ENCODE assay signal across 9 mouse cellular contexts in the genomic region with DNA sequence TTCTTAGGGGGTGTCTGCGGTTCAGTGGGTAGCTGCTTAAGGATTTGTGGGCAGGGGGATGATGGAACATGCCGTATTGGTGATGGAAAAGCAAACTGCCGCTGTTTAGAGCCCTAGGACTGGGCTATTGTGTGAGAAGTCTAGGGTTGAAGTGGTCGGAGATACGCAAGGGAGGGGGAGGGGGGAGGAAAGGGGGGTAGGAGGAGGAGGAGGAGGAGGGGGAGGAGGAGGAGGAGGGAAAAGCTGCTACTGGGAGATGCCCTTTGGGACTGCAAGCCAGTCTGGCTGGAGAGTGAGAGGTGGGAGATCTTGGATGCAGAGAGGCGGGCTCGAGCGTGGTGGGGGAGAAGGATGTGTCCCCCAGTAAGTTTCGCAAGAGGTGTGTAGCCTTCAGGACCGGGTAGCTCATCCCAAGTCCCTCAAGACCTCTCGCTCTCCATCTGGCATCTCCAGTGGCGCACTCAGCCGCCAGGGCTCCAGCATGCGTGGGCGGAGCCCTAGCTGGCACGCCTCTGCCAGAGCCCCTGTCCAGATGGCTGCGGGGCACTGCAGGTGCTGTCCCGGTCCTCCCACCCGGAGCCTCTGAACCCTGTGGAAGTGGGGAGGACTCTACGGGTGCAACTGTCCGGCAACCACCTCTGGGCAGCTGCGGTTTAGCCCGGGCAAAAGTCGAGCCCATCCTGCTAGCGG. TPM values are rescaled to one million over a fixed set of nuclear protein-coding genes. Genes with fewer than 3 reads are reported as not detected.
DNase-seq lines count a peak whose midpoint lies in the region; ATAC-seq and TF ChIP-seq lines count a peak whose summit lies in the region.
"Had no signal": no experiment of that assay in that cellular context is flagged by ENCODE, and none has a peak within 500 bp of the region (broad histone marks: within the 10 kb centered on the region; RNA-seq: fewer than 3 reads in every experiment).

No protein-coding gene starts in this region.

- H3K4me2 ChIP-seq in forebrain, embryonic 16.5 days (ENCODE audit: low read length) = peak overlapping the region; percentile 74
- H3K4me2 ChIP-seq in hindbrain, embryonic 12.5 days (replicated peaks) = peak overlapping the region; percentile 75

- WGBS in forebrain, embryonic 16.5 days = under 1% methylated on average over 24 of the region's 25 CpGs
- under 1% methylated on average over 25 of the region's 25 CpGs for WGBS in hindbrain, embryonic 12.5 days

- H3K4me1 ChIP-seq in forebrain, embryonic 16.5 days (replicated peaks; ENCODE audit: control insufficient read depth, insufficient read depth, low read length) = peaks cover 39% of the 10 kb centered on the region
- peaks cover 46% of the 10 kb centered on the region for H3K4me1 ChIP-seq in hindbrain, embryonic 12.5 days

- H3K9me3 ChIP-seq in forebrain, embryonic 16.5 days (ENCODE audit: control insufficient read depth, low read length) = no peaks in the 10 kb centered on the region
- H3K9me3 ChIP-seq in hindbrain, embryonic 12.5 days (replicated peaks) = no peaks in the 10 kb centered on the region

- peak; percentile 21 for TF ChIP-seq CTCF in left cerebral cortex, adult 2 months (IDR thresholded peaks at IDR 0.05)

- H3K27ac ChIP-seq in forebrain, embryonic 16.5 days (ENCODE audit: low read length) = peak overlapping the region; percentile 94
- peak overlapping the region; percentile 97 for H3K27ac ChIP-seq in hindbrain, embryonic 12.5 days
- peak overlapping the region; percentile 97 for H3K27ac ChIP-seq in left cerebral cortex, adult 2 months
- H3K27ac ChIP-seq: macrophage had no signal

- peak overlapping the region; percentile 56 for H3K4me3 ChIP-seq in forebrain, embryonic 16.5 days (replicated peaks; ENCODE audit: low read length)
- peak overlapping the region; percentile 58 for H3K4me3 ChIP-seq in hindbrain, embryonic 12.5 days
- peak overlapping the region; percentile 88 for H3K4me3 ChIP-seq in left cerebral cortex, adult 2 months

- peak; percentile 71 for DNase-seq in Muller cell, postnatal 12 days (ENCODE audit: inconsistent ontology term)
- DNase-seq in cerebellum, adult 18-20 months = peak; percentile 73 to 78
- peak; percentile 71 for DNase-seq in left cerebral cortex, adult 2 months (ENCODE audit: extremely low spot score in 1 of 2, low spot score in 2 of 2)
- DNase-seq in right cerebral cortex, postnatal 36 days (ENCODE audit: low spot score in 2 of 2) = peak; percentile 54 to 73
- no peak for DNase-seq in spleen, postnatal 4 days (ENCODE audit: low spot score in 2 of 2)

- H3K36me3 ChIP-seq in forebrain, embryonic 16.5 days (ENCODE audit: control insufficient read depth, insufficient read depth) = no peaks in the 10 kb centered on the region
- no peaks in the 10 kb centered on the region for H3K36me3 ChIP-seq in hindbrain, embryonic 12.5 days

- H3K27me3 ChIP-seq in forebrain, embryonic 16.5 days (replicated peaks; ENCODE audit: control insufficient read depth, insufficient read depth, low read length) = no peaks in the 10 kb centered on the region
- H3K27me3 ChIP-seq in hindbrain, embryonic 12.5 days = peaks cover 6% of the 10 kb centered on the region

- ATAC-seq in forebrain, embryonic 16.5 days = peak; percentile 50
- ATAC-seq in hindbrain, embryonic 12.5 days (ENCODE audit: low FRiP score) = peak; percentile 63
- ATAC-seq in megakaryocyte progenitor cell, adult 5-6 weeks (replicated peaks; ENCODE audit: poor library complexity) = peak; percentile 45

- peak overlapping the region; percentile 69 for H3K9ac ChIP-seq in forebrain, embryonic 16.5 days (replicated peaks; ENCODE audit: low read depth, low read length)
- H3K9ac ChIP-seq in hindbrain, embryonic 12.5 days = peak overlapping the region; percentile 75

- intact Hi-C loops in left cerebral cortex, adult 2 months (cut with DNase I) = loop anchor here (1.0 to 5.0 kb wide), 5 partner anchors 28 to 185 kb away; no protein-coding TSS in a partner anchor

RNA-seq across cellular contexts. Expression of gene Plekha6, which starts 18.2 kb away (rescaled TPM):
- polyA plus RNA-seq in forebrain, embryonic 16.5 days (2015; fragmentation: Nextera tagmentation; extraction: Ambion mirVana) = 10.7 and 11.7 TPM in 2 replicates
- polyA plus RNA-seq in hindbrain, embryonic 12.5 days (2016; fragmentation: Nextera tagmentation; extraction: Ambion mirVana) = 25.8 and 29.1 TPM in 2 replicates
- total RNA-seq in left cerebral cortex, adult 2 months (2021) = 10 to 100 TPM; 94.2 to 96.3 TPM
- 0.42 and 1.8 TPM in 2 replicates for total RNA-seq in megakaryocyte progenitor cell, adult 5-6 weeks (2015)
- 1.1 and 2.2 TPM in 2 replicates for total RNA-seq in megakaryocyte progenitor cell, adult 5-6 weeks (2017)
- polyA plus RNA-seq: macrophage had no signal

RNA-seq across cellular contexts. Expression of gene Ppp1r15b, which starts 51.2 kb away (rescaled TPM):
- 36.3 and 40.3 TPM in 2 replicates for polyA plus RNA-seq in forebrain, embryonic 16.5 days (2015; fragmentation: Nextera tagmentation; extraction: Ambion mirVana)
- 49.1 and 53.4 TPM in 2 replicates for polyA plus RNA-seq in hindbrain, embryonic 12.5 days (2016; fragmentation: Nextera tagmentation; extraction: Ambion mirVana)
- 10 to 100 TPM; 41.4 to 44.3 TPM for total RNA-seq in left cerebral cortex, adult 2 months (2021)
- 54.1 and 60.2 TPM in 2 replicates for total RNA-seq in megakaryocyte progenitor cell, adult 5-6 weeks (2015)
- total RNA-seq in megakaryocyte progenitor cell, adult 5-6 weeks (2017) = 86.1 and 90.7 TPM in 2 replicates

Comparison
In these comparisons a context has a peak if more than half of its experiments do, and no peak if none do; other contexts are left out.
1. DNase-seq: peak in Muller cell, postnatal 12 days (single experiment), cerebellum, adult 18-20 months (2 of 2), left cerebral cortex, adult 2 months (2 of 2) and right cerebral cortex, postnatal 36 days (2 of 2); none in spleen, postnatal 4 days (0 of 2).
2. RNA of gene Plekha6, which starts 18.2 kb away (total RNA-seq): 94.2 to 96.3 TPM in left cerebral cortex, adult 2 months; 0.42 to 2.2 TPM in megakaryocyte progenitor cell, adult 5-6 weeks; every median in the first group is over 10 times any median in the second.
3. Peak in every context shown above with its lines, with median percentiles within 50 percentile points of each other: ATAC-seq, H3K27ac ChIP-seq and H3K4me3 ChIP-seq.